Mouse (Mus musculus): ENCODE data around the gene Nphs1. TPM values are rescaled to one million over a fixed set of nuclear protein-coding genes. Genes with fewer than 3 reads are reported as not detected.
A peak's percentile ranks its signal among the peaks of the same experiment; 100 is the strongest.
"Not testable (repeated sequence)": the region's sequence is repeated elsewhere in the genome, so short reads cannot be mapped to it uniquely, and the experiment has no call there.

The Nphs1 gene
- total RNA-seq, 2 experiments from 2014 or later, result not detected

DNA sequence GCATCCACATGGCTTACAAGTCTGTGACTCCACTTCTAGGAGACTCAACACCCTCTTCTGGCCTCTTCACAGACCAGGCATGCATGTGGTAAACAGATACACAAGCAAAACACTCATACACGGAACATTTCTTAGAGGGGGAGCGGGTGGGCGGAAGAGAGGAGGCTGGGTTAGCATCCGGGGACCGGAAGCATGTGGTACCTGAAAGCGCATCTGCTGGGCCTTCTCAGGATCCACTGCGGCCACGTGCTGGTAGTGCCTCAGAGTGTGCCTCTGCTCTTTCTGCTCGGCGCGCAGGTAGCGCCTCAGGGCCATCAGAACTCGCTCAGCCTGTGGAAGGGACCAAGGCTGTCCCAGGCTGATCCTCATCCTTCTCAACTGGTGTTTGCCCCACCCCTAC is 18.4 kb upstream of the Nphs1 start:
- intact Hi-C loops (cut with DNase I), result loop anchor here (2.0 kb wide), 2 partner anchors 33 to 53 kb away; partner anchors contain the start of gene Prodh2
- DNase-seq, result no peak

DNA sequence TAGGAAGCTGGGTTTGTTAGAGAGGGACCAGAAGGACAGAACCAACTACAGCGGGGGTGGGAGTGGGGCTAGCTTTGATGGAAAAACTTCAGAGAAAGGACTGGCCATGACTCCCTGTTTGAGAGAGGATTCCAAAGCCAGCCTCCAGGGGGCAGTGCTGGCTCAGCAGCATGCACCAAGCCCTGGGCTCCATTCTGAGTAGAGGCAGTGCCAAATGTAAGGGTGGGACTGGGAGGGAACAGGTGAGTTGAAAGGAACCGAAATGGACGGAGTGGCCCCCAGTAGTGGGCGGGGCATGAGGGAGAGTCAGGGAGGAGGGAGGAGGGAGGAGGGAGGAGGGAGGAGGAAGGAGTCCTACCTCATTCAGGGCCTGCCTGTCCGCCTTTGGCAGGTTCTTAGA is 17.4 kb upstream of the Nphs1 start:
- DNase-seq, result peak in 1 of 2 experiments; percentile 55
- intact Hi-C loops (cut with DNase I), result loop anchor here (2.0 kb wide), 2 partner anchors 32 to 52 kb away; partner anchors contain the start of gene Prodh2

DNA sequence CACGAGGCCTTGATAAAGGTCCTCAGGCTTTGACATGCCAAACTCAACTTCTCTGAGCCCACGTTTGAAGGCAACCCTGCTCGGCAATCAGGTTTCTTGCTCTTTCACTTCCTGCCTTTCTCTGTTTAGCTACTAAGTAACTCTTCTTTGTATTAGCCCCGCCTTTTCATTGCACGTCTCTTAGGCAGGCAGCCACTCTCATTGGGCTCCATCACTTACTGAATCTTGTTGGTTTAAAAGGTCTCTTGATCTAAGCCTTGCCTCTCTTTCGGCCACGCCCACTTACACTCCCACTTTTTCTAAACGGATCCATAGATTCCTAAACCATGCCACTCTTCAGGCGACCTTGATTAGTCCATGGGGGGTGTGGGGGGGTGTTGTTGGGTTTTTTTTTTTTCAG is 14.4 kb upstream of the Nphs1 start:
- no peak for DNase-seq
- intact Hi-C loops (cut with DNase I), result no loop called here

DNA sequence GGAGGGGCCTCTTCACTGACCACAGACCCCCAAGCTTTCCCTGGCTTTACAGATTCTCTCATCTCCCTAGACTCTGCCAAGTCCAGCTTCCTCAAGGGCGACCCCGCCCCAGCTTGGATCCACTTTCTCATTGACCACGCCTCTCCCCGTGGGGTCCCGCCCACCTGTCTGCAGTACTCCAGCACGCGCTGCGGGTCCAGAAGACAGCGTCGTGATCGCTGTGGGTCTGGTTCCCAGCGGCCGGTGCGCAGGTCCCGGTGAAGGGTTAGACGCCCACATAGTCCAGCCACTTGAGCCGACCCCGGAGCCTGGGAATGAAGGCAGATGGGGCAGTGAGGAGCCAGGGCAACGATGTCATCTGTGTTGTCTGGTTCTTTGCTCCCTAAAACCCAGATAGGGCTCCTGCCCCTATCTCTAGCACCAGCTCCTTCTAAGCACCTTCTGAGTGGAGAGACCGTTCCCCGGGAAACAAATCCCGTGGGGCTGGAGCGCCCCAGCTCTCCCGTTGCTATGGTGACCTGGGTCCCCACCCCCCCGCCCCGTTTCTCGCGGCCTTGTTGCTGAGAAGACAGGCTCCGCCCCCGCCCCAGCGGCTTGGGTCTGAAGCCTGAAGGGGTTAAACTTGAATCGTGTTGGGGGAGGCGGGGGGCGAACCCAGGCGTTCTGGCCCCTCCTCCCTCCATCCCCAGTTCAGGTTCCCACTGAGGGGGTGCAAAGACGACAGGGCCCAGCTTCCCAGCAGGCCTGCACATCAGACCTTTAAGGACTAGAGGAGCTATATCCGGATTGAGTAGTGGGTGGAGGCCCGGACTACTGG is 13.8 kb upstream of the Nphs1 start:
- peak in 1 of 2 experiments; percentile 16 for DNase-seq
- intact Hi-C loops (cut with DNase I), result no loop called here

DNA sequence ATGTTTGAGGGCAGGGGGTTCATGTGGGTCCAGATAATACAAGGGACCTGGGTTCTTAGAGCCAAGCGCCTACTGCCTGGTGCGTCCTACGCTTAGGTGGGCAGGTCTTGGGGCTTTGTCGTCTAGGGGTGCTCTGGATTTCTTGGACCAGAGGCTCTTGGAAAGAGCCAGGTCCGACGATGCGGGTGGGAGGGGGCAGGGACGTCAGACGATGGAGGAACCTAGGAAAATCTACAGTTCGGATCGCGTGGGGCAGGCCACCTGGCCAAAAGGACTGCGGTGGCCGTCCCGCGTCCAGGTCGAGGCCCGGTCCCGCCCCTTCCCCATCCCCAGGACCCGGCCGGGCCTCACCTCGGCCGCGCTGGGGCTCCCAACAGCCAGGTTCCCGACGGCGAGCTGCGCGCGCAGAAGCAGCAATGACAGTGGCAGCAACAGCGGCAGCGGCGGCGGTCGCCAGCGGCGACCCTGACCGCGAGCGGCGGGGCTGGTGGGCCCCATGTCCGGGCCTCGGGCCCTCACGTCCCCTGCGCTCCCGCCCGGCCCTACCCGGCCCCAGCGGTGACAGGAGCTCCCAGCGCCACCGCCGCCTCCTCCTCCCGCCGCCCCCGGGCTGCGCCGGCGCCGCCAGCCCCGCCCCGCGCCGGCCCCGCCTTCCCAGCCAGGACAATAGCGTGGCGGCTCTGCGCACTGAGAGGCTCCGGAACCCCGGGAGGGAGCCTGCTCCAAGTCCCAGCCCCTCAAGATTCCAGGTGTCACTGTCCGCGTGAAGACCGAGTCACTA is 13.0 kb upstream of the Nphs1 start, which contains the start of gene Aplp1:
Aplp1 (minus strand) TSS at position 565 of the 781 bp plus-strand sequence.
- intact Hi-C loops (cut with DNase I), result no loop called here
- DNase-seq, result peak; percentile 42 to 47

DNA sequence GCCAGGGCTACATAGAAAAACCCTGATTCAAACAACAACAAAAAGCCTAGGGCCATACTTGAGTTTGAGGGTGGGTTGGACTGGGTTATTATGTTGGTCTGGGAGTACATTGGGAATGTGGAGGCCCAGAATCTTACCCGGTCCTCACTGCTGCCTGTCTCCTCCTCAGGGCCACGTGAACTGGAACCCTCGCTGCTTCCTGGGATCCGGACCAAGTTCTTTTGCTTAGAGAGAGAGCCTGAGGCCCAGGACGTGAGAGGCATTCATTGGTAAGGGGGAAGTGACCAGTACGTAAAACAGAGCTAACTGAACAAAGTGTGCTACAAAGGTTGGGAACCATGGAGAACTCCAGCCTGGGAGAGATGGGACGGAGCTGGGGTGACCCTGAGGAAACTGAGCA is 7.9 kb upstream of the Nphs1 start:
- intact Hi-C loops (cut with DNase I), result no loop called here
- no peak for DNase-seq

DNA sequence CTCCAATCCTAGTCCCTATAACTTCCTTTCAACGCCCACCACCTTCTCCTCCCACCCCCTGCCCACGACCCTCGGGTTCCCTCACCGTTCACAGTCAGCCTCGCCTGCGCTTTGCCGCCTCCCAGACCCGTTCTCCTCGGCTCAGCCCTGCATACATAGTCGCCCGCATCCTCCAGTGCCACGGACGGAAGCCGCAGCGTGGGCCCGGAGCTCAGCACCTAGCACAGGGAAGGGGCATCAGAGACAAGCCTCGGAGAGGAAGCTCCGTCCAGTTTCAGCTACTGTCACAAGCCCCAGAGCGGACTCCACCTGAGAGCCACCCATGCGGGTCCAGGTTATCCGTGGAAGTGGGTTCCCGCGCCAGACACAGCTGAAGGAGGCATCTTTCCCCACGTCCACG is 4.8 kb upstream of the Nphs1 start:
- intact Hi-C loops (cut with DNase I), result no loop called here

DNA sequence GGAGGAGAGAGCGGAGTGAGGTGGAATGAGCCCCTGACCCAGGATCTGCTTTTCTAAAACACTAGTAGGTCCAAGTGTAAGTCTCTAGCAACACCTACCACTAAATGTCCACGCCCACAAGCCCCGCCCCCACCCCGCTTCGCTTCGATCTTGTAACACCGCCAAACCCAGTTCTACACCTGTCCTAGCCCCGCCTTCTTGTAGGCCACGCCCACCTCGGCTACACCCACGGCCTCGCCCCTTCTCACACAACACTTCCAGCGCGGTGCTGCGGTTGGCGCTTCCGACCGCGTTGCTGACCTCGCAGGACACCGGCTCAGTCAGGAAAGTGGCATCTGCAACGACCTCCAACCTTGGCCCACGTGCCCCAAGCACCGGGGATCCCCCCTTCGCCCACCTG is 4.3 kb upstream of the Nphs1 start:
- intact Hi-C loops (cut with DNase I), result no loop called here
- no peak for DNase-seq

More for the DNA sequence above, 4.8 kb upstream of the Nphs1 start:
- DNase-seq, result no peak

DNA sequence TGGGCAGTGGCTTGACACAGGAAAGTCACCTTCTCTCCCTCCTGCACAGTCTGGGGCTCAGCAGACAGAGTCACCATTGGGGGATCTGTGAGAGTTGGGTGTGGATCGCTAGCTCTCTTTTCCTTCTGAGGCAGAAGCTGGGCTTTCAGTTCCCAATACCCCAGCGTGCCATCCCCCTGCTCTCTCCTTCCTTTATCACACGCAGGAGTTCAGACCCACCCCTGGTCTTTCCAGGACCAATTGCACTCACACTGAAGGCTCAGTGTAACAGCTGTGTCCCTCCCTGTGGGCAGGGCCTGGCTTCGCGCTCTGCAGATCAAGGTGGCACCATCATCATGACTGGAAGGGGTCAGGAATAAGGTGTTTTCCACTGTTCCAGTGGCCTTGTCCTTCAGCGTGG is 3.9 kb upstream of the Nphs1 start:
- intact Hi-C loops (cut with DNase I), result no loop called here
- no peak for DNase-seq

DNA sequence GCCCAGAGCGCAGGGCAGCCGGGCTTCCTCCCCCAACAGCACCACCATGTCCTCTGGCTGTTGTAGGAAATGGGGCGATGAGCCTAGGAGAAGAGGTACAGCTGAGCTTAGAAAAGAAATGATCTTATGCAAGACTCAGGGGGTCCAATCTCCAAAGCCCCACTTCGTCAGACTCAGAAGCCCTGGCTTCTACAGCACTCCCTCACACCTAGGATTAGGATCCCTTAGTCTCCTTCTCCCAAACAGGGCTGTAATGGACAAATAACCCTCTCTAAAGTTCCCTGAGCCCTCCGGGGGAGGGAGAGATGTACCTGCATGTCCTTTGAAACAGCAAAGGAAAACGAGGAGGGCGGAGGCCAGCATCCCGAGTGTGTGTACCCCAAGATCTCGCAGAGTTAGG is 1.6 kb upstream of the Nphs1 start:
- no peak for DNase-seq

DNA sequence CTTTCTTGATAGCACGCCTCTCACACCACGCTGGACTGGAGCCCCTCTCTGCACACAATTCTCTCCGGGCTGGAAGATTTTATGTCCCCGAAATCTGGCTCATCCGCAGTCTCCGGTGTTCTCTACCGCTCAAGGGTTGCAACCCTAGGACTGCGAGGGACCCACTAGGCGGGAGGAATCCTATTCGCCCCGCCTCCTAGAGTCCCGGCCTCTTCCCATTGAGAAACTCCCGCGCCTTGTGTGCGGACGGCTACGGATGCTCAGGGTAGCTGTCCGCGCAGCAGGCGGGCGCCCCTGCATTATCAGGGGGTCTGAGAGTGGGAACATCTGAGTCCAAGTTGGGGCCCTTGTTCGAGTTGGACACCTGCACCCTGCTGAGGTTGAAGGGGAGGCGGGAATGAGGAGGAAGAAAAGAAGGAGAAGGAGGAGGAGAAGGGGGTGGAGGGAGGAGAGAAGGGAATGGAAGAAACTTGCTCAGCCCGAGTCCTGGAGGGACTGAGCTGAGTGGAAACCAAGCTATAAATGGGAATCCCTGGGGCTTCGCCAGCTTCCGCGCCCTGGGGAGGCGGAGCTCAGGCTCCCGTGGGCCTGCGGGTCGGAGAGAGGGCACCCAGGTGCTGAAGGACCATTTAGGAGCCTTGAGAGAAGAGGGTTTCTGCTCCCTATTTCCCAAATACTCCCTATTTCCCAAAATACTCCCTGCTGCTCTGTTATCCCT is 1.0 kb upstream of the Nphs1 start:
- intact Hi-C loops (cut with DNase I), result no loop called here
- DNase-seq, result peak; percentile 8 to 12

More for the DNA sequence above, 1.6 kb upstream of the Nphs1 start:
- intact Hi-C loops (cut with DNase I), result no loop called here

DNA sequence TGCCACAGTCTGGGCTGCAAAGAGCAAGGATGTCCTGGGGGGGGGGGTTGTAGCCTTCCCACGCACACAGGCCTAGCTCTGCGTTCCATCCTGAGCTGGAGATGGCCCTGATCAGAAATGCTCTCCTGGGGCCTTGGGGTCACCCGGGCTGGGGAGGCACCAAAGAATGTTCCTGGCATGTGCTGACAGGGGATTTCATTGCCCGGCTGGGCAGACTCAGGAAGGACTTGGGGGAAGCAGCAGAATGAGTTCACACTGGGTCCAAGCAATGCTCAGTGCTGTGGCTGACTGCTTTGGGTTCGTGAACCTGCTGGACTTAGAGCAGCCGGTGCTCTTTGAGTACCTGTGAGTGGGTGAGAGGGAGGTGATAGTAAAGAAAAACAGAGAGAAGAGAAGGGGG is 1.4 kb downstream of the Nphs1 start:
- intact Hi-C loops (cut with DNase I), result no loop called here
- no peak for DNase-seq

DNA sequence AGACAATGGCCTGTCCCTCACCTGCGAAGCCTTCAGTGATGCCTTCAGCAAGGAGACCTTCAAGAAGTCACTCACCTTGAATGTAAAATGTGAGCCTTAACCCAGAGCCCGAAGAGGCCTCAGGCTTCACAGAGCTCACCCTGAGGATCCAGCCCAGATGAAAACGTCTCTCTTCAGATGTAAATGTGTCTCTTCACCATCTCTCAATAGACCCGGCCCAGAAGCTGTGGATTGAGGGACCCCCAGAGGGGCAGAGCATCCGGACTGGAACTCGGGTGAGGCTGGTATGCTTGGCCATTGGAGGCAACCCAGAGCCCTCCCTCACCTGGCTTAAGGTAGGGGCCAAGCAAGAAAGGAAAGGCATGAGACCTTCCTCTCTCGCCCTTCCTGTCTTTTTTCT is 5.5 kb downstream of the Nphs1 start:
- intact Hi-C loops (cut with DNase I), result no loop called here
- DNase-seq, result no peak

DNA sequence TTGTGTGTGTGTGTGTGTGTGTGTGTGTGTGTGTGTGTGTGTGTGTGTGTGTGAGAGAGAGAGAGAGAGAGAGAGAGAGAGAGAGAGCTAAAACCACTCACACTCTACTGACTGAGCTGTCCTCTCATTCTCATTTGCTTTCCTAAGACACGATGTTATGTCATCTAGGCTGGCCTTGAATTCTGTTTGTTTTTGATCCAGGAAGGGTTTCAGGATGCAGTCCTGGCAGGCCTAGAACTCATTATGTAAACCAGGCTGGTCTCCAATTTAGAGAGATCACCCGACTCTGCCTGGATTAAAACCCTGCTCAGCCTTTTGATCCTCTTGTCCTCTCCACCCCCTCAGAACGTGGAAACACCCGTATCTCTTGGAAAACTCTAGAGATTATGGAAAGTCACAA is 5.9 kb downstream of the Nphs1 start:
- no peak for DNase-seq
- intact Hi-C loops (cut with DNase I), result no loop called here

DNA sequence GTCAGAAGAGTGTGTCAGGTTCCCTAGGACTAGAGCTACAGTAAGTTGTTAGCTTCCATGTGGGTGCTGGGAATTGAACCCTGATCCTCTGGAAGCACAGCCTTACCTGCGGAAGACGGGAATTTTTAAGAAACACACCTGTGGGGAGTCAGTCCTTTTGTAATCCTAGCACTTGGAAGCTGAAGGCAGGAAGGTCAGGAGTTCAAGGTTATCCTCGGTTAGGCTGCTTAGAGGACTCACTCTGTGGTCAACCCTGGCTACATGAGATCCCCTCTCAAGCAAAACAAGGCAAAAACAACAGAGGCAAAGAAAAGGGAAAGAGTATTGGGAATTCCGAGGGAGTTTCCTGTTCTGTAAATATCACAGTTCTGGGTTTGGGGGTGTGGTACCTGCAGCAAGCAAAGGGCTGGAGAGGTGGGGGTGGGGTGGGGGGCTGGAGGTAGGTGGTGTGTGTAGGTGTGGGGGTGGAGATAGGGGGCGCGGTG is 6.7 kb downstream of the Nphs1 start:
- intact Hi-C loops (cut with DNase I), result no loop called here

DNA sequence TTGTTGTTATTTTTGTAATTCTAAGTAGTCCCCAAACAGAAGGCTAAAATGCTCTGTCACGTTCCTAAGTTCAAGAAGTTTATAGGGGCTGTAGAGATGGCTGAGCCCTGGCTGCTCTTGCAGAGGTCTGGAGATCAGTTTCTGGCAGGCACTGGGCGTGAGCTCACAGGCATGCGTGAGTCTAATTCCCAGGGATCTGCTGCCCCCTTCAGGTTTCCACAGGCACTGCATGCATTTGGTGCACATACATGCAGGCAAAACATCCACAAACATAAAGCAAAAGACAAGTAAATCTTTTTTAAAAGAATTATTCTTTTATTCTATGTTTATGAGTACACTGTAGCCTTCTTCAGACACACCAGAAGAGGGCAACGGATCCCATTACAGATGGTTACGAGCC is 14.3 kb downstream of the Nphs1 start:
- peak; percentile 21 to 44 for DNase-seq
- intact Hi-C loops (cut with DNase I), result loop anchor here (2.0 kb wide), 1 partner anchor 32 kb away; no protein-coding TSS in a partner anchor

More for the DNA sequence above, 6.7 kb downstream of the Nphs1 start:
- DNase-seq, result no peak

DNA sequence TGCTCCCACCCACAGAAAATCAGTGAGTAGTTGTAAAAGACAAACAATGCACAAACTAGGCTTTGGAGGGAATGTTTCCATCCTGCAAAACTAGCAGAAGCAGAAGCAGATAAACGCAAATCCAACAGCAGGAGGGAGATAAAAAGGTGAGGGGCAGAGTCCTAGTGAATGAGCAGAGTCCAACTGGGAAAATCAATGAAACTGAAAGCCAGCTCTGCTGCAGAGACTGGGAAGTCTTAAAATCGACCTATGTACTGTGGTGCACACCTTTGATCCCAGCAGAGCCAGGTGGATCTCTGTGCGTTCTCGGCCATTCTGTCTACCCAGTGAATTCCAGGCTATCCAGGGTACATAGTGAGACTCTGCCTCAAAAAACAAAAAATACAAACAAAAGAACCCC is 16.9 kb downstream of the Nphs1 start:
- intact Hi-C loops (cut with DNase I), result no loop called here
- DNase-seq, result no peak

DNA sequence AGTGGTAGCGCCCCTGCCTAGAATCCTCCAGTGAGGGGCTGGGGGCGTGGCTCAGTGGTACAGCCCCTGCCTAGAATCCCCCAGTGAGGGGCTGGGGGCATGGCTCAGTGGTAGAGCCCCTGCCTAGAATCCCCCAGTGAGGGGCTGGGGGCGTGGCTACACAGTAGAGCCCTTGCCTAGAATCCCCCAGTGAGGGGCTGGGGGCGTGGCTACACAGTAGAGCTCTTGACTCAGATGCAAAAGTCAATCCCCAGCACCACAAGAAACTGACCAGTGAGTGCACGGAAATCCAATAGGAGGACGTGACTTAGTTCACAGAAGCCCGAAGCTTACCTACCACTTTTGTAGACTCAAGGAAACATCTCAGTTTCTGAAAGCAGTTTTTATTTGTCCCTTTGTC is 18.0 kb downstream of the Nphs1 start:
- not testable (repeated sequence) for DNase-seq

DNA sequence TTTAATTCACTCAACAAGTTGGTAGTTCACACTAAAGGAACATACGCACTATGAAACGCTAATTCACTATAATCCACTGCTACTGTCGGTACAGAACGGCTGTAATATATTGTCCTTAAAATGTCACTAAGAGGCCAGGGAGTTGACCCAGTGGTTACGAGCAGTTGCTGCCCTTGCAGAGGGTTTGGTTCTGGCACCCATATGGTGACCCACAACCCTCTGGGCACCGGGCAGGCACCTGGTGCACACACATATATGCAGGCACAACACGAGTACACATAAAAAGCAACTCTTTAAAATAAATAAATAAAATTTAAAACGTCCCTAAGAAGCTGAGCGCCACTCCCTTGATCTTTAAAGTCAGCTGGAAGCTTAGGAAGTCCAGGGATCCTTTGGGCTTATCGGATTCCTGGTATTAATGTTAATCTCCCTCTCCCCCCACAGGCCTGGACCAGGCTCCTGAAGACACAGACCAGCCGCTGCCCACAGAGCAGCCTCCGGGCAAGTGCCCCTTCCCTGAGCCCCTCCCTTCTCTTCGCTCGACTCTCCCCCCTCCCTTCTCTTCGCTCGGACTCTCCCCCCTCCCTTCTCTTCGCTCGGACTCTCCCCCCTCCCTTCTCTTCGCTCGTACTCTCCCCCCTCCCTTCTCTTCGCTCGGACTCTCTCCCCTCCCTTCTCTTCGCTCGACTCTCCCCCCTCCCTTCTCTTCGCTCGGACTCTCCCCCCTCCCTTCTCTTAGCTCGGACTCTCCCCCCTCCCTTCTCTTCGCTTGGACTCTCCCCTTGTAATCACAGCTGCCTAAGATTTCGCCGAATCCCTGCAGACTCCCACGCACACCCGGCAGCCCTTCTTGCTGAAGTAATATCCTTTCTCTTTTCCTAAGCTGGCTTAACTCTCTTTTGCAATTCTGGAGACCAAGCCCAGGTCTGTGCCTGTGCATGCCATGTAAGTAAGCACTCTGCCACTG is 19.6 kb downstream of the Nphs1 start:
- peak in 1 of 2 experiments; percentile 11 for DNase-seq
- intact Hi-C loops (cut with DNase I), result no loop called here

More for the DNA sequence above, 18.0 kb downstream of the Nphs1 start:
- intact Hi-C loops (cut with DNase I), result not testable (repeated sequence)

DNA sequence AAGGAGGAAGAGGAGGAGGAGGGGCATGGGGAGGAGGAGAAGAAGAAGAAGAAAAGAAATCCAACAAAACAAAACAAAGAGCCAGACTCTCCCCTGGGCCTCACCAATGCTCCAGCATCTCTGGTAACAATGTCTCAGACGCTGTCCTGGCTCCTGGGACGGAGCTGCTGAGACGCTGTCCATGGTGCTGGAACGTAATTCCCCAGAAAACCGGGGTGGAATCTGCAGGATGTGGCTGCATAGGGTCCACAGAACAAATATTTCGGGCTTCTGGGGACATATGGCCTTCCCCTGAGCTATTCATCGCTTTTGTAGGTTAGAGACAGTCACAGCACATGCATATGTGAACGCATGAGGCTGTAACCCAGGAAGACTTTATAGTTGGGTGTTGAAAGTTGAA is 26.1 kb downstream of the Nphs1 start:
- peak; percentile 28 to 54 for DNase-seq
- intact Hi-C loops (cut with DNase I), result no loop called here
